ENCODE assay signal across 1 mouse cellular context in the genomic region with DNA sequence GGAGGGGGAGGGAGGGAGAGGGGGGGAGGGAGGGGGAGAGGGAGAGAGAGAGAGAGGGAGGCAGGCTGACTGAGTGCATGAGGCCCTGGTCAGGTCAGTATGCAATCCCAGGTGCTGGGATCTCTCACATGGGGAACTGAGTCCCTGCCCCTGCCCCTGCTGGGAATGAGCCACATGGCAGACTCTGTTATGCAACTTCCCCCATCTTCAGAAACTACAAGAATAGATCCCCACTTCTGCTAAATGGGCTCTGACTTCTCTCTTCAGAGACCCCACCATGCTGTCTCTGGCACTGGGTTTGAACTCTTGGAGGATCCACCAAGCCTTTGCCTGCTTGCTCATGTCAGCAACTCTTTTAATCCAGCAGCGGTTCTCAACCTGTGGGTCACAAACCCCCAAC.
TF ChIP-seq lines count a peak whose summit lies in the region.

No protein-coding gene starts in this region.

TF ChIP-seq in MEL, 35 proteins besides CTCF, POLR2A, EP300 and RAD21:
- TF ChIP-seq BHLHE40 (IDR thresholded peaks at IDR 0.05; ENCODE audit: borderline replicate concordance, low read depth, low read length) = no peak
- TF ChIP-seq MAZ (IDR thresholded peaks at IDR 0.05; ENCODE audit: low read depth, low read length) = 0 out of 2 replicates have a peak, but pooled peaks have one; percentile 20
- peak; percentile 46; the same call in 1 of the 2 replicates for TF ChIP-seq MYC (IDR thresholded peaks at IDR 0.05; ENCODE audit: low read depth, low read length)
